Mouse (Mus musculus): Measurements from ENCODE around the gene Lrtm1.

GRCm38 (mm10) chr14:29017883-29018282 lies at the start of gene Lrtm1:
- no peak for TF ChIP-seq CTCF (IDR thresholded peaks at IDR 0.05; ENCODE audit: low read depth, low read length)
- TF ChIP-seq POLR2A (IDR thresholded peaks at IDR 0.05; ENCODE audit: insufficient read depth, low read length): no peak

Data from ES-Bruce4 (cell line).